ENCODE assay signal across 8 mouse cellular contexts in the genomic region with DNA sequence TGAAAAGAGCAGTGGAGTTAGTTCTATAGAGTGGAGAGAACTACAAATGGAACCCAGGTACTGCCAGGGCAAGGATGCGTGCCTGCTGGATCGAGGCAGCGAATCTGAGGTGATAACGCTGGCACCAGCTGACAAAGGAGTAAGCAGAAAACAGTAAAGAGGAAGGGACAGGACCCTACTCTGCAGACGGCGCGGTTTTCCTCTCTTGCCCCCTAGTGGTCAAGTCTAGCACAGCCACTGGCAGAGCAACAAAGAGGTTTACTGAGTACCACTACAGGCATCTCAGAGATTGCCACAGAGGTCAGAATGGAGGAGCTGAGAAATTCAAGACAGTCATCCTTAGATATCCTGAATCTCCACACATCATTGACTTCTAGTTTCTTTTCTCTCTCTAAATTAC. TPM values are rescaled to one million over a fixed set of nuclear protein-coding genes. Genes with fewer than 3 reads are reported as not detected.
DNase-seq lines count a peak whose midpoint lies in the region; ATAC-seq and TF ChIP-seq lines count a peak whose summit lies in the region.

No protein-coding gene starts in this region.

- no peak overlapping the region for H3K4me2 ChIP-seq in liver, embryonic 12.5 days
- H3K4me2 ChIP-seq in limb, embryonic 14.5 days (replicated peaks; ENCODE audit: low read depth, low read length, severe bottlenecking), result 0 out of 2 replicates have a peak overlapping the region, but pooled peaks have one; percentile 4
- peak overlapping the region; percentile 47 for H3K4me2 ChIP-seq in stomach, embryonic 16.5 days (ENCODE audit: low read depth, low read length)

- TF ChIP-seq POLR2A in limb, embryonic 14.5 days (IDR thresholded peaks at IDR 0.05; ENCODE audit: borderline replicate concordance, extremely low read depth, insufficient read depth, insufficient read length), result no peak

- DNase-seq in liver, result peak; percentile 59
- peak; percentile 86 for DNase-seq in embryo, embryonic 11 days
- peak; percentile 26 for DNase-seq in heart, adult 8-10 months (ENCODE audit: low spot score)
- DNase-seq in kidney, adult 8-10 months, result peak; percentile 28 to 69
- peak; percentile 72 for DNase-seq in limb, embryonic 14.5 days (ENCODE audit: low spot score)
- DNase-seq in natural killer cell, adult 2 months (ENCODE audit: low spot score in 2 of 2), result peak; percentile 12 to 40

- 2% methylated on average over 7 of the region's 7 CpGs for WGBS in liver, embryonic 12.5 days (ENCODE audit: insufficient replicate concordance)
- 1% methylated on average over 7 of the region's 7 CpGs for WGBS in limb, embryonic 14.5 days
- 4% methylated on average over 7 of the region's 7 CpGs for WGBS in stomach, embryonic 16.5 days

- no peak overlapping the region for H3K9ac ChIP-seq in liver, embryonic 12.5 days
- H3K9ac ChIP-seq in limb, embryonic 14.5 days (ENCODE audit: low read depth, low read length, severe bottlenecking), result no peak overlapping the region
- peak overlapping the region; percentile 55; the same call in 1 of the 2 replicates for H3K9ac ChIP-seq in stomach, embryonic 16.5 days (ENCODE audit: low read length)

- no peak overlapping the region for H3K27ac ChIP-seq in liver, embryonic 12.5 days
- H3K27ac ChIP-seq in limb, embryonic 14.5 days (replicated peaks; ENCODE audit: low read depth, low read length), result no peak overlapping the region
- H3K27ac ChIP-seq in stomach, embryonic 16.5 days (ENCODE audit: low read length), result no peak overlapping the region

- ATAC-seq in liver, embryonic 12.5 days, result no peak
- ATAC-seq in limb, embryonic 14.5 days (ENCODE audit: low FRiP score, low read depth), result no peak
- peak; percentile 82 for ATAC-seq in stomach, embryonic 16.5 days (ENCODE audit: insufficient read depth, low FRiP score)

- H3K36me3 ChIP-seq in liver, embryonic 12.5 days, result no peaks in the 10 kb centered on the region
- no peaks in the 10 kb centered on the region for H3K36me3 ChIP-seq in limb, embryonic 14.5 days (ENCODE audit: control insufficient read depth, insufficient read depth, low read length)
- H3K36me3 ChIP-seq in stomach, embryonic 16.5 days (ENCODE audit: control insufficient read depth, insufficient read depth, low read length), result no peaks in the 10 kb centered on the region

- no peaks in the 10 kb centered on the region for H3K9me3 ChIP-seq in liver, embryonic 12.5 days (replicated peaks)
- no peaks in the 10 kb centered on the region for H3K9me3 ChIP-seq in limb, embryonic 14.5 days (ENCODE audit: control insufficient read depth, low read length)
- no peaks in the 10 kb centered on the region for H3K9me3 ChIP-seq in stomach, embryonic 16.5 days (replicated peaks; ENCODE audit: control insufficient read depth, low read length)

- H3K4me3 ChIP-seq in liver, embryonic 12.5 days, result no peak overlapping the region
- no peak overlapping the region for H3K4me3 ChIP-seq in limb, embryonic 14.5 days (replicated peaks; ENCODE audit: low read length)
- H3K4me3 ChIP-seq in stomach, embryonic 16.5 days (replicated peaks; ENCODE audit: low read length), result no peak overlapping the region; the same call in 1 of the 2 replicates

- no peaks in the 10 kb centered on the region for H3K4me1 ChIP-seq in liver, embryonic 12.5 days
- no peaks in the 10 kb centered on the region for H3K4me1 ChIP-seq in limb, embryonic 14.5 days (ENCODE audit: control insufficient read depth, insufficient read depth, low read length)
- H3K4me1 ChIP-seq in stomach, embryonic 16.5 days (ENCODE audit: control insufficient read depth, insufficient read depth, low read length), result no peaks in the 10 kb centered on the region

- no peaks in the 10 kb centered on the region for H3K27me3 ChIP-seq in liver, embryonic 12.5 days (replicated peaks)
- H3K27me3 ChIP-seq in limb, embryonic 14.5 days (ENCODE audit: control insufficient read depth, insufficient read depth, low read length), result no peaks in the 10 kb centered on the region
- no peaks in the 10 kb centered on the region for H3K27me3 ChIP-seq in stomach, embryonic 16.5 days (ENCODE audit: control insufficient read depth, insufficient read depth, low read length)

RNA-seq across cellular contexts. Expression of a gene that starts 6.7 kb away (rescaled TPM):
- not detected in 2 replicates for polyA plus RNA-seq in liver, embryonic 12.5 days (2016; fragmentation: Nextera tagmentation; extraction: Ambion mirVana)
- total RNA-seq in heart, adult 8-10 months (2022), result not detected
- polyA plus RNA-seq in limb, embryonic 14.5 days (2012; rRNA removed), result not detected in 2 replicates
- not detected in 2 replicates for polyA plus RNA-seq in limb, embryonic 14.5 days (2014; fragmentation: Nextera tagmentation; extraction: Ambion mirVana)
- not detected in 2 replicates for polyA plus RNA-seq in stomach, embryonic 16.5 days (2015; fragmentation: Nextera tagmentation; extraction: Ambion mirVana)

RNA-seq across cellular contexts. Expression of a gene that starts 7.7 kb away (rescaled TPM):
- polyA plus RNA-seq in liver, embryonic 12.5 days (2016; fragmentation: Nextera tagmentation; extraction: Ambion mirVana), result not detected in 2 replicates
- not detected for total RNA-seq in heart, adult 8-10 months (2022)
- not detected in 2 replicates for polyA plus RNA-seq in limb, embryonic 14.5 days (2012; rRNA removed)
- polyA plus RNA-seq in limb, embryonic 14.5 days (2014; fragmentation: Nextera tagmentation; extraction: Ambion mirVana), result not detected in 2 replicates
- not detected in 2 replicates for polyA plus RNA-seq in stomach, embryonic 16.5 days (2015; fragmentation: Nextera tagmentation; extraction: Ambion mirVana)

RNA-seq across cellular contexts. Expression of a gene that starts 9.3 kb away (rescaled TPM):
- not detected in 2 replicates for polyA plus RNA-seq in liver, embryonic 12.5 days (2016; fragmentation: Nextera tagmentation; extraction: Ambion mirVana)
- not detected for total RNA-seq in heart, adult 8-10 months (2022)
- not detected in 2 replicates for polyA plus RNA-seq in limb, embryonic 14.5 days (2012; rRNA removed)
- polyA plus RNA-seq in limb, embryonic 14.5 days (2014; fragmentation: Nextera tagmentation; extraction: Ambion mirVana), result not detected in 2 replicates
- polyA plus RNA-seq in stomach, embryonic 16.5 days (2015; fragmentation: Nextera tagmentation; extraction: Ambion mirVana), result not detected in 2 replicates

RNA-seq across cellular contexts. Expression of a gene that starts 14.8 kb away (rescaled TPM):
- polyA plus RNA-seq in liver, embryonic 12.5 days (2016; fragmentation: Nextera tagmentation; extraction: Ambion mirVana), result not detected in 2 replicates
- total RNA-seq in heart, adult 8-10 months (2022), result not detected
- not detected in 2 replicates for polyA plus RNA-seq in limb, embryonic 14.5 days (2012; rRNA removed)
- not detected in 2 replicates for polyA plus RNA-seq in limb, embryonic 14.5 days (2014; fragmentation: Nextera tagmentation; extraction: Ambion mirVana)
- polyA plus RNA-seq in stomach, embryonic 16.5 days (2015; fragmentation: Nextera tagmentation; extraction: Ambion mirVana), result not detected in 2 replicates

RNA-seq across cellular contexts. Expression of a gene that starts 17.0 kb away (rescaled TPM):
- not detected in 2 replicates for polyA plus RNA-seq in liver, embryonic 12.5 days (2016; fragmentation: Nextera tagmentation; extraction: Ambion mirVana)
- total RNA-seq in heart, adult 8-10 months (2022), result not detected
- polyA plus RNA-seq in limb, embryonic 14.5 days (2012; rRNA removed), result not detected in 2 replicates
- not detected in 2 replicates for polyA plus RNA-seq in limb, embryonic 14.5 days (2014; fragmentation: Nextera tagmentation; extraction: Ambion mirVana)
- not detected in 2 replicates for polyA plus RNA-seq in stomach, embryonic 16.5 days (2015; fragmentation: Nextera tagmentation; extraction: Ambion mirVana)

Comparison
In these comparisons a context has a peak if more than half of its experiments do, and no peak if none do; other contexts are left out.
1. DNase-seq: peak in every context shown above with its lines; median percentile 86 in embryo, embryonic 11 days; 72 in limb, embryonic 14.5 days; 59 in liver; 48 in kidney, adult 8-10 months; 26 in heart, adult 8-10 months; 26 in natural killer cell, adult 2 months.